Mouse (Mus musculus) liver, adult 2 months (tissue): Measurements from ENCODE around the gene 4930522H14Rik.

ENCODE experiments used
- CTCF ChIP-seq: fragments of 200-500 bp; IDR thresholded peaks from 2 replicates; pipeline ENCODE4 v1.5.1; 2011; ENCODE audit warnings: low read depth, low read length, control low read depth
- POLR2A ChIP-seq: fragments of 200-500 bp; IDR thresholded peaks from 2 replicates; pipeline ENCODE4 v1.6.1; 2011; ENCODE audit warnings: low read length, control low read depth; ENCODE audit not compliant: insufficient read depth; ENCODE audit errors: extremely low read depth

GRCm38 (mm10) chr4:109550338-109551150 is 19.4 kb upstream of the 4930522H14Rik start:
- TF ChIP-seq POLR2A (no peak), CTCF (no peak)
